Mouse (Mus musculus) left cerebral cortex, adult 11 months (tissue): ENCODE data around the gene Adam19.

Source experiments
- DNase-seq: peaks from one replicate; pipeline ENCODE4 v3.0.0; 2022; ENCODE audit warnings: low spot score

Adam19 gene

GRCm38 (mm10) chr11:46073061-46073849 lies 17.5 kb downstream of the Adam19 start:
- DNase-seq, result no peak

GRCm38 (mm10) chr11:46073850-46074688 lies 18.3 kb downstream of the Adam19 start:
- no peak for DNase-seq

GRCm38 (mm10) chr11:46075507-46075906 lies 19.7 kb downstream of the Adam19 start:
- DNase-seq, result no peak

GRCm38 (mm10) chr11:46076442-46077158 lies 20.8 kb downstream of the Adam19 start:
- no peak for DNase-seq

- no peak for DNase-seq
Measured at GRCm38 (mm10) chr11:46077304-46077703, 21.5 kb downstream of the Adam19 start.

- no peak for DNase-seq
Measured at GRCm38 (mm10) chr11:46077732-46078375, 22.1 kb downstream of the Adam19 start.

- DNase-seq, result no peak
Measured at GRCm38 (mm10) chr11:46081075-46081474, 25.3 kb downstream of the Adam19 start.

- DNase-seq, result no peak
Measured at GRCm38 (mm10) chr11:46083405-46083804, 27.6 kb downstream of the Adam19 start.

- no peak for DNase-seq
Measured at GRCm38 (mm10) chr11:46083835-46084444, 28.1 kb downstream of the Adam19 start.

- no peak for DNase-seq
Measured at GRCm38 (mm10) chr11:46084568-46084967, 28.8 kb downstream of the Adam19 start.

GRCm38 (mm10) chr11:46085398-46086163 lies 29.8 kb downstream of the Adam19 start:
- DNase-seq, result no peak

- no peak for DNase-seq
Measured at GRCm38 (mm10) chr11:46086446-46086845, 30.7 kb downstream of the Adam19 start.

- no peak for DNase-seq
Measured at GRCm38 (mm10) chr11:46089081-46089713, 33.4 kb downstream of the Adam19 start.

GRCm38 (mm10) chr11:46090036-46090725 lies 34.4 kb downstream of the Adam19 start:
- DNase-seq, result no peak

- no peak for DNase-seq
Measured at GRCm38 (mm10) chr11:46090951-46091667, 35.3 kb downstream of the Adam19 start.

- no peak for DNase-seq
Measured at GRCm38 (mm10) chr11:46092121-46092520, 36.3 kb downstream of the Adam19 start.

- DNase-seq, result no peak
Measured at GRCm38 (mm10) chr11:46095477-46096264, 39.9 kb downstream of the Adam19 start.

GRCm38 (mm10) chr11:46096265-46096649 lies 40.5 kb downstream of the Adam19 start:
- no peak for DNase-seq
